Mouse (Mus musculus) small intestine, adult 2 months (tissue): Measurements from ENCODE around the gene Prrc2b.

Source experiments
- CTCF ChIP-seq: fragments of 200-500 bp; IDR thresholded peaks from 2 replicates; pipeline ENCODE4 v1.5.1; 2012; ENCODE audit warnings: low read depth, mild to moderate bottlenecking, control low read depth, inconsistent platforms, low read length, moderate library complexity, mixed read lengths; ENCODE audit not compliant: insufficient replicate concordance, insufficient read length; ENCODE audit errors: extremely low read depth
- POLR2A ChIP-seq: fragments of 200-500 bp; IDR thresholded peaks from 2 replicates; pipeline ENCODE4 v1.6.1; 2012; ENCODE audit warnings: low read depth, mild to moderate bottlenecking, control low read depth, inconsistent platforms, low read length, moderate library complexity

DNA sequence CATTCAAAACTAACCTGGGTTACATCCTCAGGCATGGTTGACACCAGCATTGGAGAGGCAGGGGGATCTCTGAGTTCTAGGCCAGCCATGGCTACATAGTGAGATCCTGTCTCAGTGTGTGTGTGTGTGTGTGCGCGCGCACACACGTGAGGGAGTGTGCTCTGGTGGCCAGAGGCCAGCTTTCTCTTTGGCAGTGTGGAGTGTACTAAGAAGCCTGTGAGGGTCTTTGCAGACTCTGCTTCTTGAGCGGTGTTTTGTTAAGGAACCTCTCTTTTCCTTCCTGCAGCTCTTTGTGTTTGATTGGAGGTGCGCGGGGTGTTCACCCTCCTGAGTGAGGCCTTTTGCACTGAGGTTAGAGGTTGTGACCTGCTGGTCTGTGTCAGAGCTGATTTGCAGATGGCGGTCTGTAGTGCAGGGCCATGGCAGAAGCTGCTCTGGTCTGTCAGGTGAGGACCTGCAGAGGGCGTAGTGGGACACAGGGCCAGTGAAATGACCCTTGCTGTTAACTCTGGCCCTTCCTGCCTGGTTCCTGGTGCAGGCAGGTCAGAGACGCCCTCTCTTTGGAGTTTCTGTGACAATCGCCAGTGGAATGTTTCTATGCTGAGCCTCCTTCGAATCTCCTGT lies 7.8 kb downstream of the Prrc2b start:
- TF ChIP-seq CTCF (no peak), POLR2A (no peak)
